Mouse (Mus musculus): ENCODE measurements at regions not wholly inside any gene's neighbourhood (a gene's known extent, or its start where the extent isn't known, plus 50 kb on each side); places are given as distances from the start of the nearest gene placed in this dataset.

DNA sequence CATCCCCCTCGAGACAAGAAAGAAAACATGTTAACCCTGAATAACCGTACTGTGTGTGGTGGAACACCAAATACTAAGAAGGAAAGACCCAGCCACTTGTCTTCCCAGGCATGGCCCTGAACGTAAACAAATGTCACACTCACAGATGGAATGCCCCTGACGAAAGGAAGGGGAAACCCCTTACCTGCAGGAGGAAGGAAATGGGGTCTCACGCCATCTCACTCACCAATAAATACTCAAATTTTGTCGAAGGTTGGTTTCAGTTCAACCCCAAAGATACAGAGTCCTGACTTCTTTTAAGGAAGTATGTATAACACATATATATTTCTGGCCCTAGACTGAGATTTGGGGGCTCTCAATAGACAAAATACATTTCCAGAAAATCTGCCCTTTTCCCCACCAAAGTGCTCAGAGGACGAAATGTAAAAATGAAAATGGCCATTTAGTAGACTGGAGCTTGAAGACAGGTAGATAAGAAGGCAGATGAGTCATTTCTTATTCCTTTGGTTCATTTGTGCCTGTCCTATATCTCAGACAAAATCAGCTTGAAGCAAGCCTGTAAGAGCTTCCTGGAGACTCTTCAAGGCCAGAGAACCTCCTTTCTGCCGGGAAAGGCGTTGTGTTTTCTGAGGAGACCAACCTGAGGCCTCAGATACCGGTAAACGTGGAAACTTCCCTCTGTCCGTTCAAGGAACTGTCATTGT is 114.1 kb downstream of the Cd83 start:
- TF ChIP-seq EP300 (optimal IDR thresholded peaks at IDR 0.05) (no peak), CTCF (IDR thresholded peaks at IDR 0.05; ENCODE audit: low read depth) (no peak)

Data from stomach, postnatal 0 days (tissue).